Mouse (Mus musculus) kidney, embryonic 14.5 days (tissue): ENCODE measurements around the gene Foxa3. TPM values are rescaled to one million over a fixed set of nuclear protein-coding genes. Genes with fewer than 3 reads are reported as not detected.

ENCODE experiments used
- ATAC-seq: fragments of 200-750 bp; cut with Nextera tagmentation; 2 replicates; pipeline ENCODE4 v1.8.0; 2017; ENCODE audit warnings: moderate number of reproducible peaks, mild to moderate bottlenecking, moderate TSS enrichment, moderate library complexity; ENCODE audit not compliant: low FRiP score, low TSS enrichment
- H3K27ac ChIP-seq: fragments of 300-500 bp; sonication (generic); 2 replicates; pipeline ENCODE4 v1.5.1; 2014; ENCODE audit warnings: low read depth, mild to moderate bottlenecking, low read length, moderate library complexity, mixed read lengths
- H3K27me3 ChIP-seq: fragments of 300-500 bp; sonication (generic); 2 replicates; pipeline ENCODE4 v1.6.1; 2014; ENCODE audit warnings: mild to moderate bottlenecking, low read length; ENCODE audit not compliant: control insufficient read depth, insufficient read depth
- H3K36me3 ChIP-seq: fragments of 300-500 bp; sonication (generic); 2 replicates; pipeline ENCODE4 v1.6.1; 2014; ENCODE audit warnings: low read length, mixed read lengths; ENCODE audit not compliant: control insufficient read depth, insufficient read depth
- H3K4me1 ChIP-seq: fragments of 300-500 bp; sonication (generic); 2 replicates; pipeline ENCODE4 v1.6.1; 2014; ENCODE audit warnings: low read length, mixed read lengths; ENCODE audit not compliant: control insufficient read depth, insufficient read depth
- H3K4me2 ChIP-seq: fragments of 300-500 bp; sonication (generic); replicated peaks from 2 replicates; pipeline ENCODE4 v1.6.1; 2014; ENCODE audit warnings: low read depth, mild to moderate bottlenecking, low read length
- H3K4me3 ChIP-seq: fragments of 300-500 bp; sonication (generic); 2 replicates; pipeline ENCODE4 v1.5.1; 2014; ENCODE audit warnings: mild to moderate bottlenecking, low read length
- H3K9ac ChIP-seq: fragments of 300-500 bp; sonication (generic); 2 replicates; pipeline ENCODE4 v1.6.1; 2014; ENCODE audit warnings: low read depth, mild to moderate bottlenecking, low read length, moderate library complexity
- H3K9me3 ChIP-seq: fragments of 300-500 bp; sonication (generic); 2 replicates; pipeline ENCODE4 v1.6.1; 2016; ENCODE audit warnings: low read length; ENCODE audit not compliant: control insufficient read depth
- WGBS: fragments of 180-500 bp; shearing (Covaris S2); extraction: QIAGEN DNeasy Blood & Tissue Kit; methylation state at CpG from one replicate; pipeline ENCODE4 v1.1.7; 2014; 5-methylcytosine and 5-hydroxymethylcytosine counted together
- polyA plus RNA-seq: library from polyadenylated mRNA; unstranded; fragments of >200 nt; fragmentation: Nextera tagmentation; extraction: Ambion mirVana; gene quantifications from 2 replicates; pipeline ENCODE4 v1.2.1, GENCODE M21; 2014

The Foxa3 gene
- polyA plus RNA-seq, 1 experiment from 2014 or later: not detected

- H3K27ac ChIP-seq: no peak overlapping the region
- H3K9ac ChIP-seq: no peak overlapping the region
- 91% methylated on average over 11 of the region's 11 CpGs for WGBS
- ATAC-seq: no peak
- H3K36me3 ChIP-seq: peaks cover 98% of the 10 kb centered on the region
- H3K27me3 ChIP-seq: no peaks in the 10 kb centered on the region
- H3K4me2 ChIP-seq: no peak overlapping the region
- H3K4me1 ChIP-seq: no peaks in the 10 kb centered on the region
- no peak overlapping the region for H3K4me3 ChIP-seq
- no peaks in the 10 kb centered on the region for H3K9me3 ChIP-seq
These were observed 23.1 kb upstream of the Foxa3 start for GRCm38 (mm10) chr7:19046286-19047069.

GRCm38 (mm10) chr7:19044616-19045015 lies 21.3 kb upstream of the Foxa3 start:
- H3K4me2 ChIP-seq: no peak overlapping the region
- no peak overlapping the region for H3K4me3 ChIP-seq
- no peaks in the 10 kb centered on the region for H3K9me3 ChIP-seq
- no peaks in the 10 kb centered on the region for H3K4me1 ChIP-seq
- H3K27me3 ChIP-seq: no peaks in the 10 kb centered on the region
- peaks cover 99% of the 10 kb centered on the region for H3K36me3 ChIP-seq
- ATAC-seq: no peak
- no peak overlapping the region for H3K27ac ChIP-seq
- WGBS: 97% methylated on average over 6 of the region's 6 CpGs
- no peak overlapping the region for H3K9ac ChIP-seq

GRCm38 (mm10) chr7:19031641-19032040 lies 8.3 kb upstream of the Foxa3 start:
- no peak for ATAC-seq
- Histone ChIP-seq H3K4me2 (no peak overlapping the region), H3K27me3 (no peaks in the 10 kb centered on the region), H3K4me3 (no peak overlapping the region), H3K36me3 (peaks cover 75% of the 10 kb centered on the region), H3K4me1 (no peaks in the 10 kb centered on the region), H3K9me3 (no peaks in the 10 kb centered on the region), H3K9ac (no peak overlapping the region), H3K27ac (no peak overlapping the region)
- WGBS: 95% methylated on average over 4 of the region's 4 CpGs

- ATAC-seq: peak; percentile 32; the same call in 1 of the 2 replicates
These were observed 5.8 kb upstream of the Foxa3 start for GRCm38 (mm10) chr7:19029084-19029653.

GRCm38 (mm10) chr7:19028067-19028466 lies 4.7 kb upstream of the Foxa3 start:
- no peak overlapping the region for H3K9ac ChIP-seq
- H3K9me3 ChIP-seq: no peaks in the 10 kb centered on the region
- ATAC-seq: no peak
- peaks cover 8% of the 10 kb centered on the region for H3K27me3 ChIP-seq
- no peak overlapping the region for H3K4me3 ChIP-seq
- peaks cover 45% of the 10 kb centered on the region for H3K36me3 ChIP-seq
- H3K4me2 ChIP-seq: no peak overlapping the region
- peaks cover 6% of the 10 kb centered on the region; the same call in 1 of the 2 replicates for H3K4me1 ChIP-seq
- no peak overlapping the region for H3K27ac ChIP-seq

More at GRCm38 (mm10) chr7:19029084-19029653, 5.8 kb upstream of the Foxa3 start:
- no peaks in the 10 kb centered on the region for H3K27me3 ChIP-seq
- H3K4me2 ChIP-seq: no peak overlapping the region
- H3K9ac ChIP-seq: no peak overlapping the region
- no peak overlapping the region for H3K4me3 ChIP-seq
- peaks cover 6% of the 10 kb centered on the region; the same call in 1 of the 2 replicates for H3K4me1 ChIP-seq
- 69% methylated on average over 6 of the region's 6 CpGs for WGBS
- no peaks in the 10 kb centered on the region for H3K9me3 ChIP-seq
- peaks cover 51% of the 10 kb centered on the region for H3K36me3 ChIP-seq
- no peak overlapping the region for H3K27ac ChIP-seq

- 1% methylated on average over 32 of the region's 36 CpGs for WGBS
- Histone ChIP-seq H3K4me3 (peak overlapping the region; percentile 68), H3K27ac (0 out of 2 replicates have a peak overlapping the region, but pooled peaks have one; percentile 6), H3K4me2 (peak overlapping the region; percentile 76), H3K9me3 (no peaks in the 10 kb centered on the region), H3K36me3 (peaks cover 14% of the 10 kb centered on the region), H3K9ac (peak overlapping the region; percentile 85), H3K27me3 (peaks cover 24% of the 10 kb centered on the region), H3K4me1 (peaks cover 6% of the 10 kb centered on the region; the same call in 1 of the 2 replicates)
- peak; percentile 58 for ATAC-seq
These were observed 1.4 kb upstream of the Foxa3 start for GRCm38 (mm10) chr7:19024581-19025255.

GRCm38 (mm10) chr7:19024096-19024506 lies 763 bp upstream of the Foxa3 start, which contains the start of gene Sympk:
TSS of gene Sympk (plus strand) at chr7:19024377.
- peak; percentile 93 for ATAC-seq
- Histone ChIP-seq H3K9me3 (no peaks in the 10 kb centered on the region), H3K4me3 (peak within 1 kb of the TSS; percentile 68), H3K4me2 (peak within 1 kb of the TSS; percentile 76), H3K27ac (0 out of 2 replicates have a peak within 1 kb of the TSS, but pooled peaks have one; percentile 6), H3K27me3 (peaks cover 24% of the 10 kb centered on the region), H3K36me3 (peaks cover 7% of the 10 kb centered on the region), H3K4me1 (peaks cover 6% of the 10 kb centered on the region; the same call in 1 of the 2 replicates), H3K9ac (peak within 1 kb of the TSS; percentile 85)
- WGBS: under 1% methylated on average over 39 of the region's 50 CpGs

GRCm38 (mm10) chr7:19022189-19022958 lies 964 bp downstream of the Foxa3 start:
- H3K4me2 ChIP-seq: no peak overlapping the region
- H3K4me1 ChIP-seq: peaks cover 6% of the 10 kb centered on the region; the same call in 1 of the 2 replicates
- no peak overlapping the region; the same call in 1 of the 2 replicates for H3K4me3 ChIP-seq
- H3K27ac ChIP-seq: no peak overlapping the region
- no peaks in the 10 kb centered on the region for H3K36me3 ChIP-seq
- WGBS: 51% methylated on average over 18 of the region's 18 CpGs
- ATAC-seq: no peak
- H3K9ac ChIP-seq: no peak overlapping the region
- H3K9me3 ChIP-seq: no peaks in the 10 kb centered on the region
- peaks cover 24% of the 10 kb centered on the region for H3K27me3 ChIP-seq
